Mouse (Mus musculus) neural tube, embryonic 12.5 days (tissue): Measurements from ENCODE around the gene Ahcyl1. TPM values are rescaled to one million over a fixed set of nuclear protein-coding genes. Genes with fewer than 3 reads are reported as not detected.

ENCODE experiments used
- ATAC-seq: fragments of 200-750 bp; cut with Nextera tagmentation; 2 replicates; pipeline ENCODE4 v1.8.0; 2017; ENCODE audit warnings: low read depth, mild to moderate bottlenecking, moderate TSS enrichment, moderate library complexity; ENCODE audit not compliant: low FRiP score
- H3K27ac ChIP-seq: fragments of 300-500 bp; sonication (generic); 2 replicates; pipeline ENCODE4 v1.5.1; 2016
- H3K27me3 ChIP-seq: fragments of 300-500 bp; sonication (generic); replicated peaks from 2 replicates; pipeline ENCODE4 v1.6.1; 2016; ENCODE audit warnings: mild to moderate bottlenecking
- H3K36me3 ChIP-seq: fragments of 300-500 bp; sonication (generic); 2 replicates; pipeline ENCODE4 v1.6.1; 2016; ENCODE audit warnings: mild to moderate bottlenecking
- H3K4me1 ChIP-seq: fragments of 300-500 bp; sonication (generic); 2 replicates; pipeline ENCODE4 v1.6.1; 2016
- H3K4me2 ChIP-seq: fragments of 300-500 bp; sonication (generic); replicated peaks from 2 replicates; pipeline ENCODE4 v1.6.1; 2016; ENCODE audit warnings: mild to moderate bottlenecking
- H3K4me3 ChIP-seq: fragments of 300-500 bp; sonication (generic); 2 replicates; pipeline ENCODE4 v1.5.1; 2016
- H3K9ac ChIP-seq: fragments of 300-500 bp; sonication (generic); 2 replicates; pipeline ENCODE4 v1.6.1; 2016; ENCODE audit warnings: mild to moderate bottlenecking
- H3K9me3 ChIP-seq: fragments of 300-500 bp; sonication (generic); 2 replicates; pipeline ENCODE4 v1.6.1; 2016; ENCODE audit warnings: mild to moderate bottlenecking
- WGBS: fragments of 180-500 bp; shearing (Covaris S2); methylation state at CpG from one replicate; pipeline ENCODE4 v1.1.7; 2016; 5-methylcytosine and 5-hydroxymethylcytosine counted together
- polyA plus RNA-seq: library from polyadenylated mRNA; unstranded; fragments of >200 nt; fragmentation: Nextera tagmentation; extraction: Ambion mirVana; gene quantifications from 2 replicates; pipeline ENCODE4 v1.2.1, GENCODE M21; 2016

Gene Ahcyl1
- polyA plus RNA-seq, 1 experiment from 2014 or later = 137 TPM

DNA sequence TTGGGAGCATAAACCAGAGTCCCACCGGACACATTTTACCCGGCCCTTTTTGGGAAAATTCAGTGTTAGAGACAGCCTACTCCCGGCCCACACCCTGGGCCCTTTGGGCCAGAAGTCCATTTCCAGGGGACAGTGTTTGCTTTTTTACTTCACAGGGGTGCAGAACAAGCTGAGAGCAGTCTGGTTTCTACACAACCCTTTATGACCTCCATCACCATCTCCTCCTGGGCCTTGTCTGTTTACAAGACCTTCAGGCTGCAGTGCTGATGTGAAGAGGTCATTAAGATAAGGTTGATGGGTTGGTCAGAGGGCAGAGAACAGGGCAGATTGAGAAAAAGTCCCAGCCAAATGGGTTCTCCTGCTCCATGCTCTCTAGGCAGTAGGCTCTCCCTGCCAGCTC lies 550 bp upstream of the Ahcyl1 start:
- ATAC-seq = peak; percentile 3; the same call in 1 of the 2 replicates

DNA sequence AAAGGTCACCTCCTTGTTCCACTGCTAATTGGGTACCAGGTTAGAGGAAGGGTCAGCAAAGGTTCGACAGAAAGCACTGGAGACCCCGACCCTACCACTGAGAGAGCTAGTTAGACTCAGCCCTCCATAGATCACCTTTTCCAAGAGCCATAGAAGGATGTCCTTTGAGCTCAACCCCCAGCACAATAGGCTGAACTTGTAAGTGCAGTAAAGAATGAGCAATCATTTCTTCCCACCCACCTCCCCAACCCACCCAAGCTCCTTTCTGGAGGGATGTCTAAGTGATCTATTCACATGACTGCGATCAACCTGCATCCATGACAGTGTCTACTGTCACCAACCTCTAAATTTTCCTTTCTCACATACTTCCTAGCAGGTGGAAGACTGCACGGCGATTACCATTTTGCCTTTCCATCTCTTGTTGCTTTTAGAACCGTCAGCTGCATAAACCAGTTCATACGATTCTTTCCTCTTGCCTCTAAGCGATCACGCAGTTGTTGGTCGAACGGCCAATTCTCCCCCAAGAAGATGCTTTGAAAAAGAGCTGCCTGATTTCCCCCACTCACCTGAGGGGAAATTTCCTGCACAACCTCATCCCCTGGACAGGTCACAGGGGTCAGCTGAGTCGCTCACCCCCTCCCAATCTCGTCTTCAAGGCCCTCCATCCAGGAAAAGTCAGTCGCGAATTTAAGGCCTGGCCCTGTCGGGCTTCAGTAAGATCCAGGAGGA lies 977 bp downstream of the Ahcyl1 start:
- Histone ChIP-seq H3K4me2 (peak overlapping the region; percentile 72), H3K4me1 (peaks cover 29% of the 10 kb centered on the region), H3K36me3 (no peaks in the 10 kb centered on the region), H3K27me3 (no peaks in the 10 kb centered on the region), H3K27ac (peak overlapping the region; percentile 93), H3K9me3 (no peaks in the 10 kb centered on the region), H3K4me3 (peak overlapping the region; percentile 83), H3K9ac (peak overlapping the region; percentile 98)
- no peak for ATAC-seq
- WGBS = 5% methylated on average over 16 of the region's 16 CpGs

More for the DNA sequence above, 550 bp upstream of the Ahcyl1 start:
- Histone ChIP-seq H3K4me3 (no peak overlapping the region), H3K27ac (no peak overlapping the region), H3K9ac (no peak overlapping the region), H3K4me2 (peak overlapping the region; percentile 34), H3K4me1 (peaks cover 18% of the 10 kb centered on the region), H3K36me3 (no peaks in the 10 kb centered on the region), H3K27me3 (no peaks in the 10 kb centered on the region), H3K9me3 (no peaks in the 10 kb centered on the region)
- WGBS = 48% methylated on average over 3 of the region's 3 CpGs

DNA sequence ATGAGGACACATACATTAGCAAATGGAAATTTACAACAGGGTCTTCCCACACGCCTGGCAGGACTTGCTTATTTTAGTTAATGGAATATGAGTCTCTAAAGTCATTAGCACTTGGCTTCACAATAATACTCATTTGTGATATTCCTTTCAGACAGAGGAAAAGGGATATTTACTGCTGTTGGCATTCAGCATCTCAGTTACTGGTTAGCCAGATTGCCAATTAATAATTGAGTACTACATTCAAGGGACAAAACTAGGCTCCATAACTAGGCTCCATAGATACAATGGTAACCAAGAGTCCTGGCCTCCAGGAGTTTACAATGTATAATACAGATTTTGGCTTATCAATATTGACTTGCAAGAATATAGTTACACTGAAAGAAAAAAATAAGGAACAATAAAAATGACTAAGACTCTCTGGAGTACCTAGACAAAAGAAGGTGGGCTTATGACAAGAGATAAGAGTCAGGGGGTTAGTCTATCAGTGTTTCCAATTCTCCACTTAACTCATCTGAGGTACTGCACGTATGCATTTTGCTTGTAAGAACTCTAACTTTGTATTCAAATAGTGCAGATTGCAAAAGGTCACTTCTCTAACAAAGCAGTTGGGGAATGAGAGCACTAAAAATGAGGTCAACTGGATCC lies 2.0 kb downstream of the Ahcyl1 start:
- Histone ChIP-seq H3K36me3 (no peaks in the 10 kb centered on the region), H3K4me2 (peak overlapping the region; percentile 72), H3K4me1 (peaks cover 34% of the 10 kb centered on the region), H3K27me3 (no peaks in the 10 kb centered on the region), H3K9me3 (no peaks in the 10 kb centered on the region), H3K27ac (no peak overlapping the region), H3K9ac (peak overlapping the region; percentile 98; the same call in 1 of the 2 replicates), H3K4me3 (peak overlapping the region; percentile 83)
- 61% methylated on average over 2 of the region's 2 CpGs for WGBS
- ATAC-seq = no peak

DNA sequence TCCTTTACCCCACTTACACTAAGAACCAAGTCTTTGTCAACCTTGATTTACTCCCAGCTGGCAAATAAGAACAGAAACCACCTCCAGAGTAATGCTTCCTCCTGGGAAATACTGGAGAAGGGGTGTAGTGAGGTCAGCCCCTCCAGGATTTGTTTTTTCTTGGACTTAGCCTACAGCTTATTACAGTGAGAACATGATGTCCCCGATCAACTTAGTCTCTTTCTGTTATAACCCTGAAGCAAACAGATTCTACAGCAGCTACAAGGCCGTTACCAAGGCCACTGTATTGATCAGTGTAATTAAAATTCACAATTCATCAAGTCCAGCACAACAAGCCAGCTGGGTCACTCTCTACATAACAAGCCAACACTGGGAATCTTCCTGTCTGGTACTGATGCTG lies 6.0 kb downstream of the Ahcyl1 start:
- no peak for ATAC-seq
- no peak overlapping the region for H3K9ac ChIP-seq
- 55% methylated on average over 2 of the region's 2 CpGs for WGBS
- no peaks in the 10 kb centered on the region for H3K36me3 ChIP-seq
- H3K27ac ChIP-seq = no peak overlapping the region
- H3K4me1 ChIP-seq = peaks cover 34% of the 10 kb centered on the region
- H3K4me2 ChIP-seq = no peak overlapping the region; the same call in 1 of the 2 replicates
- H3K9me3 ChIP-seq = no peaks in the 10 kb centered on the region
- no peaks in the 10 kb centered on the region for H3K27me3 ChIP-seq
- H3K4me3 ChIP-seq = no peak overlapping the region

DNA sequence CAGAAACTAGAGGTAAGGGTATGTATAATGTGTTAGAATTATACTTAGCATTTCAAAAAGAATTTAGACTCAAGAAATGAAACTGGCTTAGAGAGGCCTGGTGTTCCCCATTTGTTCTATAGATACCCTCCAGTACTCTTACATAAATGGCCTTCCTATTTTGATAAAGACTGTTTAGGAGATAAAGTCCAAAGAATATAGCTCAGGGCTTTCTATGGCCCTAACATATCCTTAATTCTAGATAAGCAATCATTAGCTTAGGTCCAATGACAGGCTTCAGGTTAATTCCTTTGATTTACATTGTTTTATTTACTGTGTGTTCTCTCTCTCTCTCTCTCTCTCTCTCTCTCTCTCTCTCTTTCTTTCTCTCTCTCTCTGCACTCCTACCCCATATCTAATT lies 7.1 kb downstream of the Ahcyl1 start:
- H3K27ac ChIP-seq = no peak overlapping the region
- ATAC-seq = no peak
- no peak overlapping the region for H3K4me2 ChIP-seq
- H3K4me3 ChIP-seq = no peak overlapping the region
- H3K9me3 ChIP-seq = no peaks in the 10 kb centered on the region
- no peaks in the 10 kb centered on the region for H3K36me3 ChIP-seq
- H3K9ac ChIP-seq = no peak overlapping the region
- H3K27me3 ChIP-seq = no peaks in the 10 kb centered on the region
- peaks cover 23% of the 10 kb centered on the region for H3K4me1 ChIP-seq

DNA sequence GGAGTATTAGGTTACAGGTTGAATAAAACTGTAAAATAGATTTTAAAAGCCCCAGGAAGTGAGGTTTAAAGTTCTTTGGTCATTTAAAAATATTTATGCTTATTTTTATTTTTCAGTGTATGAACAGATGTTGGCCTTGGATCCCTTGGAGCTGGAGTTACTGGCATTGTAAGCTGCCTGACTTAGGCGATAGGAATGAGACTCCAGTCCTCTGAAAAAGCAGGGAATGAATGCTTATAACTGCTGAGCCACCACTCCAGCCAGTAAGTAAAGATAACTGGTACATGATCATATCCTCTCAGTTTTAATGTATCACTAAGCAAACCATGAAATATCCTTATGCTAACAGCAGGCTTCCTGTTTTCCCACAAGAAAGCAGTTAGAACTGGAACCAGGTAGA lies 8.1 kb downstream of the Ahcyl1 start:
- no peak overlapping the region for H3K4me3 ChIP-seq
- no peaks in the 10 kb centered on the region for H3K9me3 ChIP-seq
- no peak overlapping the region for H3K9ac ChIP-seq
- H3K4me1 ChIP-seq = peaks cover 16% of the 10 kb centered on the region
- ATAC-seq = no peak
- no peak overlapping the region for H3K27ac ChIP-seq
- no peak overlapping the region for H3K4me2 ChIP-seq
- no peaks in the 10 kb centered on the region for H3K27me3 ChIP-seq
- H3K36me3 ChIP-seq = no peaks in the 10 kb centered on the region
- 82% methylated on average over 1 of the region's 1 CpGs for WGBS

DNA sequence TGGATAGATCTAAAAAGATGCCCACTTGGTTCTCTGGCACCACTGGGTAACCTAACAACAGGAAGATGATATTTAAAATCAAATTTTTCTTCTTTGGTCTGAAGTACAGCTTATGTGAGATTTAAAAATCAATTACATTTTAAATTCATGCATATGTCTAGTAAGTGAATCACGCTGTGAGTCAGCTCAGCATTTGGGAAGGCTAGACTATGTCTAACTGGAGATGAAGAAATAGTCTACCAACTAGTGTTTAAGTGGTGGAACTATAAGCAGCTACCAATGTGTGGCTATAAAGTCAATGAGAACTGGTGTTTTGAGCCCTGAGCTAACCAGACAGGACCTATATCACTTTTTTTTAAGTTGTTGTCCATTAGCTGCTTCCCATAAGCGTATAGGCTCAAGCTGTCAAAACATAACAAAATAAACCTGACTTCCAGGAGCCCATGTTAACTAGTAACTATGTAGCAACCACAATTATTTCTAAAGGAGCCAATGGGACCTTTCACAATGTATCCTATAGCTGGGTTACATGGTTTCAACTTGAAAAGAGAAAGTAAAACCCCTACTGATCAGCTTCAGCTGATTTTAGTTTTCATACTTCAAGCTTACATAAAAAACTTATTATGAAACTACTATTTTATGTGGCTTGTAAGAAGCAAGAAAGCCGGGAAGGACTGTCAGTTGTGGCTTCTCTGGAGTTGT lies 9.9 kb downstream of the Ahcyl1 start:
- WGBS = 88% methylated on average over 3 of the region's 3 CpGs

DNA sequence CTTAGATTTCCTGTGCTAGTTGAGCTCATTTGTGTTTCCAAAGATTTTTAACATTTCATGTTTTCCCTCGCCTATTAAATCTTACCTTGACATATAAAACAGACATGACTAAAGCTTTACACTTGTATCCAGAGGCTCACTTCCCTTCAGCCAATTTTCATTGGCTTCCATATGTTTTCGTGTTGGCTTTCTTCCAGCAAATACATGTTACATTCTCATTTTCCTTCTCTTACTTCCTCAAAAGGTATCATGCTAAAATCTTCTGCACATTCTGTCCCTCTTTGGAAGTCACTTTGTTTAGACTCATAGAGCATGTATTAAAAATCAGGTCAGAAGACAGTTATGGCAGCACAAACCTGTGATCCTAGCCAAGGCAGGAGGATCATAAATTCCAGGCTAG lies 10.7 kb downstream of the Ahcyl1 start:
- Histone ChIP-seq H3K4me3 (no peak overlapping the region), H3K9me3 (no peaks in the 10 kb centered on the region), H3K4me2 (no peak overlapping the region), H3K9ac (no peak overlapping the region), H3K4me1 (peaks cover 20% of the 10 kb centered on the region), H3K27ac (no peak overlapping the region), H3K36me3 (no peaks in the 10 kb centered on the region), H3K27me3 (no peaks in the 10 kb centered on the region)
- no peak for ATAC-seq
- 91% methylated on average over 2 of the region's 2 CpGs for WGBS

More for the DNA sequence above, 9.9 kb downstream of the Ahcyl1 start:
- Histone ChIP-seq H3K27me3 (no peaks in the 10 kb centered on the region), H3K9me3 (no peaks in the 10 kb centered on the region), H3K27ac (no peak overlapping the region), H3K36me3 (no peaks in the 10 kb centered on the region), H3K9ac (no peak overlapping the region), H3K4me1 (peaks cover 20% of the 10 kb centered on the region), H3K4me3 (no peak overlapping the region), H3K4me2 (no peak overlapping the region)
- no peak for ATAC-seq

DNA sequence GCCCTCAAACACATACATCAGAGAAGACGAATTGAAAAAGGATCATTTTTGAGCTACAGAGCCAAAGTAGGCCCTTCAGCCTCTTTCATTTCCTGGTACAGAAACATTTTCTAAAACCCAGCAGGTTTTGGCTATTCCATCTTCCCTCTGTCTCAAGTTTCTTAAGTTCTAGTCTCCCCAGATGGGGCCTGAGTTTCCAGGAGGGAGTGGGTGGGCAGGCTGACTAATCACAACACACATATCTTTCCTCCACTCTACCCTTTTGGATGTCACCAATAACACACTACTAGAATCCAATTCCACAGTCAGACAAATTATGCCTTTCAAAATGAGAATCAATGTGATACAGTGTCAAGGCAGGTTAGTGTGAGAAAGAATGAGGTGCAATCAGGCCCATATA lies 12.8 kb downstream of the Ahcyl1 start:
- no peaks in the 10 kb centered on the region for H3K36me3 ChIP-seq
- no peak overlapping the region for H3K4me3 ChIP-seq
- WGBS = 91% methylated on average over 1 of the region's 1 CpGs
- H3K9me3 ChIP-seq = no peaks in the 10 kb centered on the region
- no peaks in the 10 kb centered on the region for H3K27me3 ChIP-seq
- H3K9ac ChIP-seq = no peak overlapping the region
- no peak for ATAC-seq
- H3K4me1 ChIP-seq = peaks cover 13% of the 10 kb centered on the region
- H3K27ac ChIP-seq = no peak overlapping the region
- no peak overlapping the region for H3K4me2 ChIP-seq

DNA sequence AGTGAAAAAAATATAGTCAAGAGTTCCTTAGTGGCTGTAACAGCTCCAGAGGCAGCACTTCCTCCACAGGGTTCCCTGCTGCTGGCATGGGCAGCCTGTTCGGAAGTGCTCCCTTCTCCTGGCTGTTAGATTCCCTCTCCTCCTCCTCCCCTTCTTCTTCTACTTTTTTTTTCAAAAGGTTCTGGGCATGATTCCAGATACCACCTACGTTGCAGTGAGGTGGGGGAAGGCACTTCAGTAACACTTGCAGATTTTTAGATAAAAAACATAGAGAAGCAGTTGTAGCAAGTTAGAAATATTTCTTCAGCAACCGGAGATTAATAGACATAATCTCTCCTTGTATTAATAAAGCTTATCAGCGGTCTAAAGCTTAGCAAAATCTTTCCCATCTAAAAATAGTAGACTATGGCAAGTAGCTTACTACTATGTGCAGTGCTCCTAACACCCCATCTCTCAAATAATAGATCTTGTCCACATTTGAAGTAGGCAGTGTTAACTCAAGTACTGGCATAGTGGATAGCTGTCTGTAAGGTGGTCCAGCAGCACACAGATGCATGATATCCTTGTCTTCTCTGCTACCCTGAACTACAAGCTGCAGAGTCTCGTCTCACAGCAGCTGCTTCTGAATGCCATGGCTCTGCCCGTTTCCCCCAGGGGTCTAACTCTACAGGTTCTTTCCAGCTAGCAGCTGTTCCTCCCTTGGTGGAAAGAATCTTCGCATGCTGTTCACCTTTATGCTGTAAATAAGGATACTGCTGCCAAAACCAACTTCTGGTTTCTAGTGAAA lies 15.4 kb downstream of the Ahcyl1 start:
- 52% methylated on average over 7 of the region's 7 CpGs for WGBS
- Histone ChIP-seq H3K9ac (no peak overlapping the region), H3K27me3 (no peaks in the 10 kb centered on the region), H3K36me3 (peaks cover 3% of the 10 kb centered on the region; the same call in 1 of the 2 replicates), H3K4me3 (no peak overlapping the region), H3K4me1 (peaks cover 13% of the 10 kb centered on the region), H3K27ac (no peak overlapping the region), H3K9me3 (no peaks in the 10 kb centered on the region), H3K4me2 (no peak overlapping the region)
- no peak for ATAC-seq

DNA sequence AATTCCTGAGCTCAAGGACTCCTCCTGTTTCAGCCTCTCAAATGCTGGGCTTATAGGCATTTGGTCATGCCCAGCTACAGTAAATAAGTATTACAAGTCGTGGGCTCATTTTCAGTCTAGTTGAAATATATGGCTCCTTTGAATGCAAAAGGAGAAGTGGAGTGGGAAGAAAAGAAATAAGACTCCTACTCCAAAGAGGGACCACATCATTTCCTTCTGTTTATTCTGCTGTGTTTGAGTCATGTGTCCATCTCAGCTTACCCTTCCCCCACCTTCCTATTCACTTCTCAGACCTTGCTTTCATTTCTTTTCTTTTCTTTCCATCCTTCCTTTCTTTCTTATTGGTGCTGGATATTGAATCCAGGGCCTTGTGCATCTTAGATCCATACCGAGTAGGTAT lies 24.9 kb downstream of the Ahcyl1 start:
- no peak for ATAC-seq
- H3K27ac ChIP-seq = no peak overlapping the region
- 96% methylated on average over 2 of the region's 2 CpGs for WGBS
- no peaks in the 10 kb centered on the region for H3K9me3 ChIP-seq
- H3K4me2 ChIP-seq = no peak overlapping the region
- no peaks in the 10 kb centered on the region for H3K27me3 ChIP-seq
- peaks cover 81% of the 10 kb centered on the region for H3K36me3 ChIP-seq
- no peak overlapping the region for H3K9ac ChIP-seq
- H3K4me1 ChIP-seq = no peaks in the 10 kb centered on the region
- H3K4me3 ChIP-seq = no peak overlapping the region

DNA sequence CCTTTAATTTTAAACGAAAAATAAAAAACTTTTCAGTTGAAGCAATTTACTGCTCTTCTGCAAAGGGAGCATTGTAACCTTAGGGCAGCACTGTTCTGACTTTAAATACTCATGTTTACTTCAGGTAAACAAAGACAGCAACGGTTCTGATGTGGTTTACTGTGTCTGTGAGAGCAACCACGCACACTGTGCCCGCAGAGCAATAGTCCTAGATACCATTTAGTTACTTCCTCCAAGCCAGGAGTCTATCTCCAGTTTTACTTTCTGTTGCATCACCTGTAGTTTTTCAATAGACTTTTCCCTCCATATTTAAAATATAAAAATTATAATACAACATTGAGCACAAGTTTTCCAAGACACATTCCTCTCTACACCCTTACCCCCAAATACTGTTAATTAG lies 25.9 kb downstream of the Ahcyl1 start:
- no peak overlapping the region for H3K4me3 ChIP-seq
- no peaks in the 10 kb centered on the region for H3K27me3 ChIP-seq
- no peak overlapping the region for H3K4me2 ChIP-seq
- H3K9ac ChIP-seq = no peak overlapping the region
- H3K36me3 ChIP-seq = peaks cover 85% of the 10 kb centered on the region
- 89% methylated on average over 4 of the region's 4 CpGs for WGBS
- no peak for ATAC-seq
- H3K27ac ChIP-seq = no peak overlapping the region
- H3K9me3 ChIP-seq = no peaks in the 10 kb centered on the region
- no peaks in the 10 kb centered on the region for H3K4me1 ChIP-seq
